Mouse (Mus musculus): ENCODE measurements around the gene Arid3a.

Gene Arid3a

GRCm38 (mm10) chr10:79927324-79928029 is 634 bp downstream of the Arid3a start:
- DNase-seq (ENCODE audit: low spot score in 2 of 2), result peak; percentile 46 to 51

DNA sequence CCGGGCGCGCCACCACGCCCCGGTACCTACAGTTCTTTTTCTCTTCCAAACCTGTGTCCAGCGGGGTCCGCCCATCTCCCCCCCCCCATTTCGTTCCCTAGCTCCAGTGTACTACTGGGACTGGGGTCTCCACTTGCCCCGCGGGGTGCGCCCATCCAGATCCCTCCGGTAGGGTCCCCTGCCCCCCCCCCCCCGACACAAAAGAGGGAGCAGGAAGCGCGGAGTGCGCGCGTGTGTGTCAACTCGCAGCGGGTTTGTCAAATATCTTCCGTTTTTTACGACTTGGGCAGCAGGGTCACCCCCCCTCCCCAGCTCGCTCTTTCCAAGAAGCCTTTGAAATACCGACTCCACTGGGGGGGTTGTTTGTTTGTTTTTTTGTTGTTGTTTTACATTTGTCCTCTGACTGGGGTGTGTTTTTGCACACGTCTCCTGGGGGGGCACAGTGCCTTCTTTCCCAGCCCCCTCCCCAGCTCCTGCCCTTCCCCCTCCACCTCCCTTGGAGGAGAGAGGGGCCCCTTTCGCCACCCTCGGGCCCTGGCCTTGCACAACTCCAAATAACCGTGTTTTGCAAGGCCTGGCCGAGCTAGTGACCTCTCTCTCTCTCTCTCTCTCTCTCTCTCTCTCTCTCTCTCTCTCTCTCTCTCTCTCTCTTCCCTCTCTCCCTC is 1.3 kb downstream of the Arid3a start:
- peak; percentile 24 to 34 for DNase-seq (ENCODE audit: low spot score in 2 of 2)

DNA sequence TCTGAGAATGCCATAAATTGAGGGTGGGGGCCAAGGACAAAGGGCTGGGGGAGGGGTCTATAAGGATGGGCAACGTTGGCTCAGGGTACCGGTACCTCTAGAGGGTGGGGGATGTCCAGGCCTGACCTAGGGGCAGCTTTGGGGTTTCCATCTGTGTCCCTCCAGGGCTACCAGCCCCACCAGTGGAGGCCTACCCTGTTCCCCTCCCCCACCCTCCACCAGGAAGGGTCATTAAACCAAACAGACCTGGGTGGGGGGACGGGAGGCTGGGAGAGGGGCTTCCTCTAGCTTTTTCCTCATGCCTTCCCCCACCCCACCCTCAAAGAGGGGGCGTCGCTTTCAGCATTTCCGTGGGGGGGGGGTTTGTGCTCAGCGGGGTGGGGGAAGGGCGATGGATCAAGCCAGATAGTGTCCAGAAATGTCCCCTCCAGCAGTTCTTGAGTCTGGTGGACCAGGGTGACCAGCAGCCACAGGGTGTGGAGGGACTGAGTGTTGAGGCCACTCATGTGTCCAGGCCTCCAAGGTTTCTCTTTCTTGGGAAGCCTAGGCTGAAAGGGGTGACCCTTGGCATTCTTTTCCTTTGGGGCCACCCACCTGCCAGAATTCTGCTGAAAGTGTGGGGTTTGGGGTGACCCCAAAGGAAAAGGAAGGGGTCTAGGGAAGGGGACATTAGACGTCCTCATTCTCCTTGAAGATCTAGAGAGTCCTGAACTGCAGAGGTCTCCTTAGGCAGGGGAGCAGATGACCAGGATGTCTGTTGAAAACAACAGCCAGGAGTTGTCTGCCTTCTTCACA is 2.3 kb downstream of the Arid3a start:
- no peak for DNase-seq (ENCODE audit: low spot score in 2 of 2)

DNA sequence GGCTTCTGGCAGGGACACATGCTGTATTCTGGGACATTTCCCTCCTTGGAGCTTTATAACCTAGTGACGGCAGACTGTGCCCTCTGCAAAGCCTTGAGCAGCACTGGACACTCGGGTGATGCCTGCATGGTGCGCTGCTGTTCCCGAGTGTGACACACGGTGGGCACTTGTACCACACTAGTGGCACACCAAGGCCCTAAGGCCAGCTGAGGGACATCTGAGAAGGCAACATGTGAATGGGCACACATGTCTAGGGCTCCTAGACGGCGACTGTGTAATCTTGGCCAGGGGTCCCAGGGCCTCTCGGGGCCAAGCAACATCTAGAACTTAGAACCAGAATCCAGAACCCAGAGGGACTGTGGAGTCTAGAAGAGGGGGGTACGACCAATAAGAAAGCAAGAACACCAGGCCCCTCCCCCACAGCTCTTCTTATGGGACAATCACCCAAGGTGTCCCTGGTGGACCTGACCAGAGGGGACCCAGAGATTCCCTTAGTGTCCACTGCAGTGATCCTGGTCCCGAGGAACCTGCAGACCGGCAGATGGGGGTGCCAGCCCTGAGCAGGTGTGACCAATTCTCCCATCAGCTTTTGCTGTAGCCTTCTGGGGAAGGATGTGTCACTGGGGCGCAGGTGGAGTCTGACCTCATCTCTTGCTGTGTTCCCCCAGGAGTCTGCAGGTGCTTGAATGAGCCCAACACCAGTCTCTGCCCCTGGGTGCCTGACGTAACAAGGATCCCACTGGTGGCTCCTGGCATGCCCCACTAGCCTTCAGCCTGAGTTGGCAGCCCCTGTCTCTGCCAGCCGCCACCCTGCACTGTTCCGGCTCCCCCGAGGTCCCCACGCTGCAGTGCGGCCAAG is 3.4 kb downstream of the Arid3a start:
- DNase-seq (ENCODE audit: low spot score in 2 of 2), result no peak

- DNase-seq (ENCODE audit: low spot score in 2 of 2), result no peak
These were observed 4.0 kb downstream of the Arid3a start for GRCm38 (mm10) chr10:79930826-79931186.

DNA sequence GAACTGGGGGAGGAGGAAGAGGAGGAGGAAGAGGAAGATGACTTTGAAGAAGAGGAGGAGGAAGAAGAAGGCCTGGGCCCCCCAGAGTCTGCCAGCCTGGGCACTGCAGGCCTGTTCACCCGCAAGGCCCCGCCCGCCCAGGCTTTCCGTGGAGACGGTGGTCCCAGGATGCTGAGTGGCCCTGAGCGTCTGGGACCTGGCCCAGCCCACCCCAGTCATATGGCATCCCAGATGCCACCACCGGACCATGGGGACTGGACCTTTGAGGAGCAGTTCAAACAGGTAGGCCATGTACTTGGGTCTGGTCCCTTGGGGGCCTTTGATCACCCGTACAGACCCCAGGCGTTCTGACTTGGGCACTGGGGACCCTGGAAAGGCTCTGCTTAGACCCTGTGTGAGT is 5.0 kb downstream of the Arid3a start:
- no peak for DNase-seq (ENCODE audit: low spot score in 2 of 2)

- DNase-seq (ENCODE audit: low spot score in 2 of 2), result no peak
These were observed 5.9 kb downstream of the Arid3a start for GRCm38 (mm10) chr10:79932736-79933135.

DNA sequence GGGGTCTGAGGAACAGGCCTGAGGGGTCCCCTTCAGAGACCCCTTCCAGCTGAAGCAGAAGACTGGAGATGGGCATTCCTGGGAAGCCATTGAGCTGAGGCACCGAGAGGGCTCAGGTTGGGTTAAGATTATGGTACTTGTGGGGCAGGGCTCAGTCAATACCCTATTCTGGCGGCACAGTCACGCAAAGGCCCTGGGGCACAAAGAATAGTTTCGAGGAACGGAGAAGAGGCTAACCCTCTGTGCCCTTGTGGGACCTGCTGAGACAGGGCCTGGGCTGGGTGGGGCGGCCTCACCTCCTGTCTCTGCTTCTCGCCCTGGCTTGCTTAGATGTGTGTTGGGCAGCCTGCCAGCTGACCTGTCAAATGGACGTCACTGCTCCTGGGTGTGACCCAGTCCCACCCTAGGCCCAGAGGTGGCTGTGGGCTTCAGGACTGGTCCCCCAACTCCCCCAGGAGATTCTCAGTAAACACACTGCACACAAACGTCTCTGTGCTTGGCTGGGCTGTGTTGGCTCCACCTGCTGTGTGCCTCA is 6.4 kb downstream of the Arid3a start:
- peak; percentile 67 to 76 for DNase-seq (ENCODE audit: low spot score in 2 of 2)

GRCm38 (mm10) chr10:79933861-79934260 is 7.0 kb downstream of the Arid3a start:
- DNase-seq (ENCODE audit: low spot score in 2 of 2), result no peak

DNA sequence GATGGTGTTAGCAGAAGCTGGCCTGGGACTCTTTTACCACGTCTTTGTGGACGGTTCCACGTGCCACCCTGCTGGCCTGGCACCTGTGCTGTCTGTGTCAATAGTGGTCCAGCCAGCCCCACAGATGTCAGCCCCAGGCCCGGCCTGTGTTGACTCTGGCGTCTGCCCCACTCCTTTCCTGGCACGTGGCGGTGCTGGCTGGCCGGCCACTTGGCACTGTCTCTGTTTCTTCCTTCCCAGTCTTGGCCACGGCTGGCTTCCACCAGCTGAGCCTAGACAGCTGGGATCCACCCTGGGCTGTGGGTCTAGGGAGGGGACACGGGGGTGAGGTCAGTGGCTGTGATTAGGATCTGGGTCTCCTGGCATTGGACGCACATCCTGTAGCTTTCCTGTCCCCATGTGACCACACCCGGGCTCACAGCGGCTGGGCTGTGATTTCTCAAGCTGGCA is 7.5 kb downstream of the Arid3a start:
- DNase-seq (ENCODE audit: low spot score in 2 of 2), result no peak

DNA sequence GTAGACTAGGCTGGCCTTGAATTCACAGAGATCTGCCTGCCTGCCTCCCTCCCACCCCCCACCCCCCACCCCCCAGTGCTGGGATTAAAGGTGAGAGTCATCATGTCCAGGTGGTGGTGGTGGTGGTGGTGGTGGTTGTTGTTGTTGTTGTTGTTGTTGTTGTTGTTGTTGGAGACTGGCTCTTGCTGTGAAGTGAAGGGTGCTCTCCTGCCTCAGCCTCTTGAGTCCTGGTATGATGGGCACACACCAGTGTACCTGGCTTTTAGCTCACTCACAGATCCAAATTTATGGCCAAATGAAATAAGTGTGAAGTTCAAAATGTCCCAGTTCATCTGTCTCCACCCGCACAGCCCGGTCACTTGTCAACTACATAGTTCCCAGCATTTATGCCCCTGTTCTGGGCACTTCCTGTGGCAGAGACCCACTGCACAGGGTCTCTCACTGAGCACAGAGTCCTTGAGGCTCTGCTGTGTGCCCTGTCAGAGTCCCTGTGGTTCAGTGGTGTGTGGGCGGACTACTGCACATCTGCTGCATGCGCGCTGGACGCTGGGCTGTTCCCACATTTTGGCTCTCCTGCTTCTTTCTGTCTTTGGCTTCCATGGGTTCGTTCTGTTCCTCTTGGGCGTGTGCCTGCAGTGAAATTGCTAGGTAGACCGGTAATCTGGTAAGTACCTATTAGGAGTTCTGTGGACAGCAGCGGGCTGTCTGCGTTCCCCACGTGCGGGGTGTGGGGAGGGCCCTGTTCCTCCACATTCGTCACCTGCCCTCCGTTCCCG is 8.1 kb downstream of the Arid3a start:
- DNase-seq (ENCODE audit: low spot score in 2 of 2), result no peak

- DNase-seq (ENCODE audit: low spot score in 2 of 2), result no peak
These were observed 9.6 kb downstream of the Arid3a start for GRCm38 (mm10) chr10:79936284-79936910.

DNA sequence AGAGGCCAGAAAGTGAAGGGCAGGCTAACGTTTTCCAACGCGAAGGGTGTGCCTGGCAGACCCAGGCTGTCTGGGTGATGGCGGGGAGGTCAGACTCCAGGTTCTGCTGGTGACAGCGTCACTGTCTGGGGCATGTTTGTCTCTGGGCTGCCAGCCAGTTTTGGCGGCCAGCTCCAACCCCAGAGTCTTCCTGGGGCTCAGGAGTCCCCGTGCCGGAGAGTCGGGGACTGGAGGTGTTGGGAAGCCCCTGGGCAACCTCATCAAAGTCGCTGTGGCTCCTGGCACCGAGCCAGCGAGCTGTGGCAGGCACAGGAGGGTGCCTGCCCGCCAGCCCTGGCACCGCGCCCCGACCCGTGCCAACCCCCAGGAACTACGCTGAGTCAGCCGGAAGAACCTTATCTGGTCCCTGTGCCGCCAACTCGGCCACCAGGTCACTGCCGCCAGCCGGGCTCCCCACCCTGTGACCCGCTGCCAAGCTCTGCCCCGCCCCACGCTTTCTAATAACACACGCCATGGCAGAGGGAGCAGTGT is 10.1 kb downstream of the Arid3a start:
- peak; percentile 94 to 95 for DNase-seq (ENCODE audit: low spot score in 2 of 2)

GRCm38 (mm10) chr10:79937775-79938526 is 11.1 kb downstream of the Arid3a start:
- no peak for DNase-seq (ENCODE audit: low spot score in 2 of 2)

GRCm38 (mm10) chr10:79940749-79941148 is 13.9 kb downstream of the Arid3a start:
- DNase-seq (ENCODE audit: low spot score in 2 of 2), result peak in 1 of 2 experiments; percentile 86

GRCm38 (mm10) chr10:79942988-79943387 is 16.1 kb downstream of the Arid3a start:
- DNase-seq (ENCODE audit: low spot score in 2 of 2), result no peak

- no peak for DNase-seq (ENCODE audit: low spot score in 2 of 2)
These were observed 16.6 kb downstream of the Arid3a start for GRCm38 (mm10) chr10:79943471-79943901.

DNA sequence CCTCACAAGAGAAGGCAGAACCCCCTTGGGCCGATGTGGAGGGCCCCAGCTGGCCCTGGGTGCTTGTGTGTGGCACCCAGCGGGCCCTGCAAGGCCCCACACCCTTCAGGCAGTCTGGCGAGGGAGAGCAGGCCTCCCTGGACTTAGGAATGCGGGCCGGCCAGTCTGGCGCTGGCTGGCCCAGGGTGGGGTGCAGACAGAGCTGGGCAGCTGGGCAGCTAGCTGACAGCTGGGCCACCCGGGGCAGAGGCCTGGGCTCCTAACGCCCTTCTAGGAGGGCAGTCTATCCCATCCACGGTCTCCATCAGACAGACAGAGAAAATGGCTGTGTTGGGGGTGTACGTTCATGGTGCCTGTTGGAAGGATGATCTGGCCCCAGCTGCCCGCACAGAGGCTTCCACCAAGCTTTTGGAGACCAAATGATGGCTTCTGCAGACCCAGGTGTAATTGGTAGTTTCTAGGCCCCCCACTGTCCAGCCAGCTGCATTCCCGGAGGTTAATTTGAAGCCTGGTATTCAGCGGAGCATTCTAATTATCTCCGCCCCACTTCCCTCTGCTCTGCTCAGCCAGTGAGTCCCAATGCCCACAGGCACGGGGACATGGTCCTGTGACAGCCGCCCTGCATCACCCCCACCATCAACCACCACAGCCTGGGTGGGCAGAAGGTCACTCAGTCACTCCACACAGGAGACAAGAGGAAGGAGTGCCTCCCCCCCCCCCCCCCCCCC is 18.8 kb downstream of the Arid3a start:
- no peak for DNase-seq (ENCODE audit: low spot score in 2 of 2)

Measured in natural killer cell, adult 2 months (primary cell).